Mouse (Mus musculus): ENCODE results near the gene Gm21876. TPM values are rescaled to one million over a fixed set of nuclear protein-coding genes. Genes with fewer than 3 reads are reported as not detected.

Gm21876 gene
- not detected in 2 replicates for polyA plus RNA-seq (2012; rRNA removed)

GRCm38 (mm10) chrX:21175553-21175952, at the start of gene Gm21876:
Gm21876 (minus strand) TSS chrX:21175653.

Other genes starting within 250 kb of the Gm21876 start
- 28.2 and 30.7 TPM in 2 replicates for gene Cfp, start 244.1 kb downstream of the Gm21876 start, polyA plus RNA-seq (2012; rRNA removed)
- gene Elk1, start 225.0 kb downstream of the Gm21876 start, polyA plus RNA-seq (2012; rRNA removed): 31.3 and 33.5 TPM in 2 replicates
- 25.9 and 28.9 TPM in 2 replicates for gene Uxt, start 213.6 kb downstream of the Gm21876 start, polyA plus RNA-seq (2012; rRNA removed)
- gene Zfp182, start 113.3 kb downstream of the Gm21876 start, polyA plus RNA-seq (2012; rRNA removed): 8.7 and 10.7 TPM in 2 replicates
- 0.10 TPM in 1 of 2 replicates, not detected in the other for gene Spaca5, start 107.2 kb downstream of the Gm21876 start, polyA plus RNA-seq (2012; rRNA removed)
- gene Zfp300, start 86.1 kb downstream of the Gm21876 start, polyA plus RNA-seq (2012; rRNA removed): 1.3 and 1.5 TPM in 2 replicates
- gene Ssxa1, start 59.8 kb downstream of the Gm21876 start, polyA plus RNA-seq (2012; rRNA removed): not detected in 2 replicates